Mouse (Mus musculus): ENCODE measurements around the gene Mex3d.

DNA sequence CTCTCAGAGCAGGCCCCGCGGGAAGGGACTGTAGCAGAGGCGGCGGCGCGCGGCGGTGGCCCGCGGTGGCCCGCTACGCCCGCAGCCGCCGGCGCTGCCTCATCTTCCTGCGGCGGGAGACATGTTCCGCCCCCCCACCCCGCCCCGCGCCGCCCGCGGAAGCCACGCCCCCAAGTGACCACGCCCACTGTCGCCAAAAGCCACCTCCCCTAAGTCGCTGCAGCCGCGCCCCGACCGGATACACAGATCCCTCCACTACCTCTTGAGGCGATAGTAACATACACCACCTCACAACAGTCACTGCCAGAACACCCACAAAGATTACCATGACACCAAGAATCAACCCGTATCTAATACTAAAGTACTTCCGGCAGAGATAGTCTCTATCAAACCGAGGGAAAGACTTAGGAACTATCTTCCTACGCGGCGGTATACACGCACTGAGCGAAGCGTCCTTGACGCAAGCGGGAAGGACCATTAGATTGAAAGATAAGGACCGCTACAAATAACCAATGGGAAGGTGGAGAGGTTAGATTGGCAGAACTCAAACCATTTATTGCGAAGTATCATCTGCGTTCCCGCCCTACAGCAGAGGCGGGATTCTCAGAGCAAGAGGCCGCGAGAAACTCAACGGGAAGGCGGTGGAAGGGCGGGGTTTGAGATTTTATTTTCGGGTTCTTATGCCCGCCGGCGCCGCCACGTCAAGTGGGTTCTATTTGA lies 46.2 kb upstream of the Mex3d start, which contains the start of gene Tcf3:
- TF ChIP-seq CTCF (IDR thresholded peaks at IDR 0.05; ENCODE audit: borderline replicate concordance, extremely low read depth, insufficient read depth, insufficient read length) (no peak), POLR2A (IDR thresholded peaks at IDR 0.05; ENCODE audit: borderline replicate concordance, extremely low read depth, insufficient read depth, insufficient read length, poor library complexity, severe bottlenecking) (peak; percentile 88)
